Mouse (Mus musculus) small intestine, adult 2 months (tissue): Measurements from ENCODE around the gene Zc2hc1b.

Source experiments
- CTCF ChIP-seq: fragments of 200-500 bp; IDR thresholded peaks from 2 replicates; pipeline ENCODE4 v1.5.1; 2012; ENCODE audit warnings: low read depth, mild to moderate bottlenecking, control low read depth, inconsistent platforms, low read length, moderate library complexity, mixed read lengths; ENCODE audit not compliant: insufficient replicate concordance, insufficient read length; ENCODE audit errors: extremely low read depth
- POLR2A ChIP-seq: fragments of 200-500 bp; IDR thresholded peaks from 2 replicates; pipeline ENCODE4 v1.6.1; 2012; ENCODE audit warnings: low read depth, mild to moderate bottlenecking, control low read depth, inconsistent platforms, low read length, moderate library complexity

DNA sequence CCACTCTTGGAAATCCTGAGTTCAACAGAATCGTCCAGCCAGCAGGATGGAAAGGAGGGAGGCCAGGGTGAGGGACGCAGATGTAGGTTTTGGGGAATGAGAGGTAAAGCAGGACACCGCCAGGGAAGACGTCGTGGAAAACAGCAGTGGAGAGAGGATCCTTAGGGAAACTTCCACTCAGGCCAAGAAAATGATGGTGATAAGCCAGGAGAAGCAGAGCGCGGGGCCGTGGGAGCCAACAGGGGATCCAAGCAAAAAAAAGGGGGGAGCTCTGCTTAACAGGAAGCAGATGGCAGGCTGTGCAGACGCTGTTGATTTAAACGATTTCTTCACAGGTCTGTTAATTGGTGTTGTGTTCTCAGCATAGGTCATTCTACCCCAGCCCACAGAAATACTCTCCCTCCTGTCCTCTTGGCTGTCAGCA lies 5.0 kb downstream of the Zc2hc1b start:
- TF ChIP-seq POLR2A (no peak), CTCF (no peak)
